Mouse (Mus musculus) liver (tissue): ENCODE data around the gene 1110002E22Rik.

Source experiments
- DNase-seq: peaks from one replicate; pipeline ENCODE4 v3.0.0-alpha.2; 2020; ENCODE audit warnings: mixed read lengths

1110002E22Rik gene

DNA sequence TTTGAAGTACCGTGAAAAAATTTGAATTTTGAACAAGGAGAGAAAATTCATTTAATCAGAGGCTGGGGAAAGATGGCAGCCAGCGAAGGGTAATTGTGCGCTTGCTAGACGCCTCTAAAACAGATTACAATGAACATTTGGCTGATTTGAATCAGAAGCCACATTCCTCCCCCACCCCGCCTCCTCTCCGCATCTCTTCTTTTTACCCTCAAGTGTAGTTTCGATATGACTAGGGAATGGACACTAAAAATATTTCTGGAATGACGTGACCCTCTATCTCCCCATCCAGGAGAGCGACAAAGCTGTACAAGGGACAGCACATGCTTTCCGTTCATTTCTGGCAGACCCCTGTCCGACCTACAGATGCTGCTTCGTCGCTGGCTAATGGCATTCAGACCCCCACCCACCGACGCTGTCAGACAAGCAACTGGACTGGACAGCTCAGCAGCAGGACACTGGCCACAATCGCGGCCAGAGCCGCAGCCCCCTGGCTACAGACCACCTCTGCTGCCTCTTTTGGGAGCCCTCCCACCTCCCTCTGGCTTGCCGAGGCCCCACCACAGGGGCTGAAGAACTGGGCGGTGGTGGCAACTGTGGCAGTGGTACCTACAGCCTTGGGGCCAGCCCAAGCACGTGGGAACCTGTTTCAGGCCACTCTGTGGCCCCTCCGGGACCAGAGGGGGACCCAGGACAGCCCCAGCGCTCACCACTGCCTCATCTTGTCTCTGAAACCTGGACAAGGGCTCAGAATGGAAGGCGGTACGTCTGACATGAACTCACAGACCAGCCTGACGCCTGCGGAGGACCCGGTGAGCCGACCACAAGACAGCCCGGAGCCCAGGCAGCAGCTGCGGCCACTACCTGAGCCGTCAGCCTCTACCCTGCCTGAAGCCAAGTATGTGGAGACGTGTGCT, at the start of gene 1110002E22Rik:
Gene 1110002E22Rik (plus strand): TSS at position 321 of the 914 bp plus-strand sequence.
- DNase-seq = no peak

DNA sequence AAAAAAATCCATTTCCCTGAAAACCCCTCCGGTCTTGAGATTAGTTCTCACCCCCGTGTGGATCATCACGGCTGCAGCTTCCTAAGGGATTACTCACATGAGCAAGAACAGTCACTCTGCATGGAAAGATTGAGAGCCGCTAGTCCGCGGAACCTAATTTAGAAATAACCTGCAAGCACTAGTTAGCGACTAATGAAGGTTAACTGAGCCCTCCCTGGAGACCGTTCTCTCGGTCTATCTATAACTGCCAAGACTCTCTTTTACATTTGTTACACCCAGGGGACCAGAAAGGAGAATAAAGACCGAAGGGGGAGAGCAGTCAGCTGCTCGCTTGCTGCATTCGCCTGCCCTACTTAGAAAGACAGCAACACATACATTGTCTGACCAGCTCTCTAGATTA, 48.0 kb upstream of the 1110002E22Rik start:
- DNase-seq = no peak

DNA sequence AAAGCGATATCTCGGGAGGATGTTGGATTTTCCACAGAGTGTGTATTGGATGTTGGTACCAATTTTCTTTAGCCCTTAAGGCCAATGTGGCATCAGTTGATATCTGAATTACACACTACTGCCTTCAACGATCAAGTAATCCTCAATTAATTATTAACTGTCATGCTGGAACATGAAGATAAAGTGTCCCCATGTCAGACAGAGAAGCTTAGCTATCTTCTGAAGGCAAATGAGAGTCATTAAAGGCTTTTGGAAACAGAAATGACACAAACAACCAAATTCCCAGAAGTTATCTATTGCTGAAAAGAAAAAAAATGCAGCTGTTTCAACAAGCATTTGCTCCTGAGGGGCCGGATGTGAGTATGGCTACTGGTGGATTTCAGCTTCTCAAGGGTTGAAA, 42.8 kb upstream of the 1110002E22Rik start:
- no peak for DNase-seq

DNA sequence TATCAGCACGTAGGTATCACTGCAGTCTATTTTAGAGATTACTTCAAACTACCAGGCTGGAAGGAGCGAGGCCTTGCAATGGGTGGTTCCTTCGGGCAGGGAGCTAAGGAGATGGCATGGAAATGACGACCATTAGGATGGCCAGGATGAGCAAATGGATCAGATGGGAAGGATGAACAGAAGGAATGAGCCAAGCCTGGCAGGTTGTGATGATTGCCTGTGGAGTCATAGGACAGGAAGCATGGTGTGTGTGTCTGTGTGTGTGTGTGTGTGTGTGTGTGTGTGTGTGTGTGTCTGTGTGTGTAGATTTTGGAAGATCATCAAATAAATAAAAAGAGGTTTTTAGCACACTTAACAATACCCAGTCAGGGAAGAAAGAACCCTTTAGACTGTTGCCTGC, 42.2 kb upstream of the 1110002E22Rik start:
- DNase-seq = no peak

DNA sequence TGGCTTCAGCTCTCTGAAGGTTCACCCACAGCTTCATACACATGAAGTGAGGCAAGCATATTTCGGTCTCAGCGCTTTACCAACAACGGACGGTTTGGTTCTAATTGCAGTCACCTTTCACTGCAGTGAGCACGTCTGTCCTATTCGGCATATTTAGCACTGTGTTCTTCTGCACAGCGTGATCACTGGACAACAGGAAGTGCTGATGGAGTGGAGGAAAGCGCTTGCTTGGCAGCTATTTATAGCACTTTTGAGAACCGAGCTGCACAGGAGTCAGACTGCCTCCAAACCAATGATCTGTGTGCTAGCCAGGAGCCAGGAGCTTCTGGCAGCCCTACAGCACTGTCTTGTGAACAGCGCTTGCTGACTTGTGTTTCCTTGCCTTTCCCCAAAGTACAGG, 38.6 kb upstream of the 1110002E22Rik start:
- DNase-seq = no peak

DNA sequence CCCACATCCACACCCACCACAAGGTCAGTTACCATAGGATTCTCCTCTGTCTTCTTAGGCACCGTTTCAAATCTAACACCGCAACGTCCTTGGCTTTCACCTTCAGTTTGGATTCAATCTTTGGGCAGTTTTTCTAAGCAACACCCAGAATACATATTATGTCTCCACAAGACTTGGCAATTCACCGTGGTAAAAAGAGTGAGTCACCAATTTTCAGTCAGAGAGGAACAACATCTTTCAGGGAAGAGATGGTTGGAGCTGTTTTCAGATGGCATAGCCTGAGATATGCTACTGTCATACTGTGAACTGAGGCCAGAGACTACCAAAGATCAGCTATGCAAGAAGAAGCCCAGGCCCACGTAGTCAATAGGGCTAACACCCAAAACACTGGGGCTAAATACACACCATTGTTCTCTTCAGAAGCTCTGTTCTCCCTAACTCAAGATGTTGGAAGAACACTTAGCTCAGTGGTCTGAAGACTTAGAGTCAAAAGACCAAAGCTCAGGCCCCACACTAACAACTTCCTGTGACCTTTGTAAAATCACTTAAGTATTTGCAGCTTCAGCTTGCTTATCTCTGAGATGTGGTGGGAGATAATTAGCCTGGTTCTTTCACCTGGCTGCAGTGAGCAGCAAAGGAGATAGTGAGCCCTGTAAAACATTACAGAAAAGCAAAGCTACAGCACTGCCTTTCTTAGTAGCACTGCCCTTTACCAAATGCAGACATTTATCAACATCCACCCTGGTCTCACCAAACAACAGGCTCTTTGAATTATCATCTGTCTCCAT, 37.1 kb upstream of the 1110002E22Rik start:
- no peak for DNase-seq

DNA sequence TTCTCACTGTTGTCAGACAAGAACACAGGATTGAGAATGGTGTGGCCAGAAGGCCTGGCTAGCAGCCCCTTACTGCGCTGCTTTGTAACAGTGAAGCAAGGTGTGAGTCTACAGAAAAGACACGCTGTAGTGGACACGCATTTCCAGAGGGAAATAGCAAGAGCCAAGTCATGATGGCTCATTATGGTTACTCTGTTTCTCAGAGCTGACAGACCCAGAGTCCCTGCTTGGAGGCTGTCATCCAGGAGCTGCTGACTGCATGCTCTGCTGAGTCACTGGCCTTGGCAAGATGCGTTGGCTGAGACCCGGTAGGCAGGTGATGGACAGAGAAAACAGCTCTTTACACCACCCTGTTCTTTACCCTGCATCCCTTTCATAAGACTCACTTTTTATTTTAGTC, 35.5 kb upstream of the 1110002E22Rik start:
- no peak for DNase-seq

DNA sequence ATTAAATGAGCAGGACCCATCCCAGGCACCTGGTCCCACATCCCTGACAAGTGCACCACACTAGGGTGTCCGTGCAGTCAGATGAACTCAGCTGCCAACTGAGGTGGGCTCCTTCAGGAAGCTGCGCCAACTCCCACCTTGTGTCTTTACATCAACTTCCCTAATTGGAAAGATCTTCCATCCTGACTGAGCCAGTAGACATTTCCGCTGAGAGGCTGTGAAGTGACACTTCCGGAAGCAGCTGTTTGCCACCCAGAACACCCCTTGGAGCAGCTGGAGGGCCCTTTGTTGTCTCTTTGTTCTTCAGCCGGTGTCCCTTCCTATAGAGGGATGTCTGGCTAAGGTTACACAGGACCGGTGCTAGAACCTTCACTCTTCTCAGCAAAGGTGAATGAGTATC, 34.3 kb upstream of the 1110002E22Rik start:
- no peak for DNase-seq

DNA sequence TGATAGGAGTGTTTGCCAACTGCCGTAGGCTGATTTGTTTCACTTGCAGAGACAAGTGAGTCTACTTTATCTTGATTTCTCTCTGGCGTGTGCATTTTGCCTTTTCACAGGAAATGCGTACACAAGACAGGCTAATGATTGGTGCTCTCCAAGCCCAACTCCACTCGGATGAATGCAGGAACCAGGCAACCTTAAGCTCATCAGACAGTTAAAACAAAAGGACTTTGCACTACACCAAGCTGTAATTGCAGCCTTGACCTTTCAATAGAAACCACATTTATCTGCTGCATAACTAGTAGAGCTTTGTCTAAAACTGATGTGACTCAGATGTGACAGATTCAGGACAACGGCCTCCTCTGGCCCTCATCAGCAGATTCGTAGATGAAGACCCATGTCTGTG, 30.9 kb upstream of the 1110002E22Rik start:
- DNase-seq = no peak

DNA sequence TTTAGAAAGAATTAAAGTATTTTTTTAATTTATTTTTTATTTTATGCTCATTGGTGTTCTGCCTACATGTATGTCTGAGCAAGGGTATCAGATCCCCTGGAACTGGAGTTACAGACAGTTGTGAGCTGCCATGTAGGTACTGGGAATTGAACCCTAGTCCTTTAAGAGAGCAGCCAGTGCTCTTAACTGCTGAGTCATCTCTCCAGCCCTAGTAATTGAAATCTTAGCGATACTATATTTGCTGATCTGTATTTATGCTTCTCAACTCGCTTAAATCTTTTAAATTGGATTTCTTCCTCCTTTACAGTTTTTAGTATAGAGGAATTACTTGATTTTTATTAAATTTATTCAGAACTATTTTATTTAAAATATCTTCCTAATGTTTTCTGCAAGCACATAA, 23.9 kb upstream of the 1110002E22Rik start:
- DNase-seq = no peak

DNA sequence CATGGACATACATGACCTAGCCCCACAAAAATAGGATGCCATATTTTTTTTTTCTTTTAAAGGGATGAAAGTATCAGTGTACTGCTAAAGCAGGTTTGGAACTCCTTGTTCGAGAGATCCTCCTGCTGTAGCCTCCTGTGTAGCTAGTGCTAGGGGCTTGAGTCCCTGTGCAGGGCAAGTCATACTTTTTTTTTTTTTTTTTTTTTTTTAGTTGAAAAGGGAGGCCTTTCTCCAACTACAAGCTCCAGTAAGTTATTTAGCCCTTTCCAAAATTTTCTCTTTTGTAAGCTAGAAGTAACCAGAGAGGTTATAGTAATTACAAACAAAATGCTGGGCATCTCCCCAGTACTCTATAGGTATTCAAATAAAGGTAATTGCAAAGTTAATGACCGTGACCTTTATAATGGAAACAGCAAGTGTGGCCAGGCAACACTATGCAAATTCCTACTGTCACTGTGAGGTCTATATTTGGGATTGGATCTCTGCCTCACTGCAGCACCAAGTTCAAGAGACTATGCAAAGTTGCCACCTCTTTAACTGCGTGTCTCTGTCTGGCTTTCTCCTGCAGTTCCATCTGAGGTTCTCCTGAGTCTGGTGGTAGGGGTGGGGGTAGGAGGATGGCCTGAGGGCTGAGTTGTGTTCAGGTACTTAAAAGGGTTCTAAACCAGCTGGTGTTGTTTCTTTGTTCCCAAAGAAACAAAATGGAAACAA, 23.1 kb upstream of the 1110002E22Rik start:
- DNase-seq = no peak

DNA sequence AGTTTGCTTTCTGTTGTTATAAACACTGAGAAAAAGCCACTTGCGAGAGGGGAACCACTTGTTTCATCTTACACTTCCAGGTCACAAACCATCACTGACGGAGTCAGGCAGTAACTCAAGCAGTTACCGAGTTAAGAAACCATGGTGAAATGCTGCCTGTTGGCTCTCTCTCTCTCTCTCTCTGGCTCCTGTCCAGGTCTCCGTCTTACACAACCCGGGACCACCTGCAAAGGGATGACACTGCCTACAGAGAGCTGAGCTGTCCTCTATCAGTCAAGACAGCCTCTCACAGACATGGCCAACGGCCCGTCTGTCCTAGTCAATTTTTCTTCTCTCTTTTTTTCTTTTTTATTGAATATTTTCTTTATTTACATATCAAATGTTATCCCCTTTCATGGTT, 21.5 kb upstream of the 1110002E22Rik start:
- no peak for DNase-seq

DNA sequence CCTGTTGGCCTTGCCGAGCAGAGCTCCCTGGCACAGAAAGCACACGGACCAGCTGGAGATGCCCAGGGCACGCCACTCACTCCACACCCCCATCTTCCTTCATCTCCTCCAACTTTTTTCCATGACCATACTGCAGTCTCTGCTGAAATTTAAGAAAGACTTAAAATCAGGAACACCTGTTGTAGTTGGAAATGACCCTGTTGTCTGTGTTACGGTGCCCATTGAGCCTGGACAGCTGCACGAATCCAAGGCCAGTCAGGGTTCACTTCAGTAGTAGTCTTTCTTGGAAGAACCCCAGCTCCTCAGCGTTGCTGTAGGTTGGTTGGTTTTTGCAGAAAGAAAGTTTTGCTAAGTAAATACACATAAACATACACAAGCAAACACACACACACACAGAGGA, 15.3 kb upstream of the 1110002E22Rik start:
- no peak for DNase-seq

DNA sequence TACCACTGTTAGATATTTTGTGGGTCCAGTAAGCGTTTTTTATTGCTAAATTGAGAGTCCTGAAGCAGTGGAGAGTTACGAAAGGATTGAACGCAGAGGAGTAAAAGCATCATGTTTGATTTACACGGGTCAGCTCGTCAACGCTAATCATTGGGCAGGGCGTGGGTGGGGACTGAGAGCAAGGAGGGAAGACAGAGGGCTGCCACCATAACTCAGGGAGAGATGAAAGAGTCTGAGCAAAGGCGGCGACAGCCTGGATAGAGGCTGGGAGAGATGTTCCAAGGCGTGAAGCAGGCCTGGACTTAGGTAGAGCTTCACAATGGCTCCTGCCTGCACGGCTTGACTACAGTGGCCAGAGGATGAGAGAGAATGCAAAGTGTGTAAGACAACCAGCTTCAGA, 14.1 kb upstream of the 1110002E22Rik start:
- DNase-seq = no peak

DNA sequence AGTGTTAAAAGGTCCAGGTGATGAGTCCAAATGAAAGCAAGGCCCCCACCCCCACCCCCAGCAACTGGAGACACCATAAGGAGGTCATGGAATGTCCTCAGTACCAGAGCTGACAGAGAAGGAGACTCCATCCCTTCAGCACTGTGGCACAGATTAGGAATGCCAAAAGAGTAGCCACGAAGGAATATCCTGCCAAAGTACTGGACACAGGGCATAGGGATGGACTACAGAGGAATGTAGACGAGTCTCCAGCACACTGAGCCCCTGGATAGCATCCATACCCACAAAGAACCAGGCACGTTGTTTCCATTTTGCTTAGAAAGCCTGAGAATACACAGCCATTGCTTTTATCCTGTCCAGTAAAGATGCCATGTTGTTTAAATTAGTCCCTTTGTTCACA, 13.4 kb upstream of the 1110002E22Rik start:
- DNase-seq = no peak

DNA sequence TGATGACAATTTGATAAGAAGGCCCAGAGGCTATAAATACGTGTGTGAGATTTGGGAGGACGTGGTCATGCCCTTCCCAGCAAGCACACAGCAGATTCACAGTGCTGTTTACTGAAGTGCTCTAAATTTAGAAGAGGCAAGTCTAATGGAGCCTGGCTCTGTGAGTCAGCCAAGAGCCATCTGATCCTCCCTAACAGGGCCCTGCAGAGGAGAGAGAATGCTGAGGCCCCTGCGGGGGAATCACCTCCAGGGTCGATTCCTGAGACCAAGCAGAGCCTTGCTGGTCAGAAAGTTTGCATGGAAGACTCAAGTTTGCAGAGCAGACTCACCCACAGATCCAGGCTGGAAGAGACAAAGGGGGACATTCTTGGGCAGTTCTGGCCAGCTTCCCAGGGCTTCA, 10.9 kb upstream of the 1110002E22Rik start:
- peak; percentile 31 for DNase-seq

DNA sequence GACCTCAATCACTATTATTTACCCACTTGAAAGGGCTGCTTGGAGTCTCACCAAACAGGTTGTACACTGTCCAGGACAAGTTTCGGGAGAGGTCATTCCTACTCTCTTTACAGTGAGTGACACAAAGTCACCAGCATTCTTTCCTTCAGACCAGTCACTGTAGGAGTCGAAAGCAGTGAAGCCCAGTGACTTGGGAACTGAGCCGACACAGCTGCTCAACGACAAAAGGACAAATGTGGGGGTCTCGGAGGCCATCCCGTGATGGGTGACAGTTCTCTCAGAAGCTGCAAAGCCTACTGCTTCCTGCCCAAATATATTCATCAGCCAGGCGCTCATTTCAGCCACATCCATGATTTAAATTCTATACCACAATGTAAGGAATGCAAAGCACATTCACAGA, 7.9 kb upstream of the 1110002E22Rik start:
- DNase-seq = no peak

DNA sequence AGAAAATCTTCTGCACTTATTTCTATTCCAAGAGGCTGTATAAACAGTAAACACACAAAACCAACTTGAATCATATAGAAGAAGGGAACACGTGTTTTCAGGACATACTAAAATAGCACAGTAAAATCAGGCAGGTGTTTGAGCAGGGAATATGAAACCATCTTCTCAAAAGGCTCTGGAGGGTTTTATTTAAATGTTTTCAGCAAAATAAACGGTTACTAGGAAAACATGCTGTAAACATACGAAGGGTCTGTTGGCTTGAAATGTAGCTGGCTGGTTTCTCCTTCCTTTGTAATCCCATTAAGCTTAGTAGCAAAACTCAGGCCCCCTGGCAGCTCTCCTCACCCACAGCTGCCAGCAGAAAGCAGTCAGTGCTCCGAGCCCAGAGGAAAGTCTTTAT, 6.6 kb upstream of the 1110002E22Rik start:
- DNase-seq = no peak

DNA sequence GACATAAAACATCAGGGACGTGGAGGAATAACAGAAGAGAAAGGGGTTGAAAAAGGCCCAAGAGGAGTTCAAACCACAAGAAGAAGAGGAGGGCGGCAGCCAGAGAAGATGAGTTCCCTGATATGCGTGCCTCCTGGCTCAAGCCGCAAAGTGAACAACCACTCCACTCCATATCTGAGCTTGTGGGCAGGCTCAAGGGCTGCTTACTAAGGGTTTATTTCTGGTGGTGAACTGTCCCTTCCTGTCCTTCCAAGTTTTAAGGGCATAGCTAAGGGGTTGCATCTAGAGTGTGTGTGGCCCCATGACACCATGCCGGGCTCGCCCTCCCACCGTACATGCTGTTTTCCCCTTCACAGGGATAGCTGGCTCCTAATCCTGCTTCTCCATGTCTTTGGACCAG, 4.4 kb upstream of the 1110002E22Rik start:
- no peak for DNase-seq

DNA sequence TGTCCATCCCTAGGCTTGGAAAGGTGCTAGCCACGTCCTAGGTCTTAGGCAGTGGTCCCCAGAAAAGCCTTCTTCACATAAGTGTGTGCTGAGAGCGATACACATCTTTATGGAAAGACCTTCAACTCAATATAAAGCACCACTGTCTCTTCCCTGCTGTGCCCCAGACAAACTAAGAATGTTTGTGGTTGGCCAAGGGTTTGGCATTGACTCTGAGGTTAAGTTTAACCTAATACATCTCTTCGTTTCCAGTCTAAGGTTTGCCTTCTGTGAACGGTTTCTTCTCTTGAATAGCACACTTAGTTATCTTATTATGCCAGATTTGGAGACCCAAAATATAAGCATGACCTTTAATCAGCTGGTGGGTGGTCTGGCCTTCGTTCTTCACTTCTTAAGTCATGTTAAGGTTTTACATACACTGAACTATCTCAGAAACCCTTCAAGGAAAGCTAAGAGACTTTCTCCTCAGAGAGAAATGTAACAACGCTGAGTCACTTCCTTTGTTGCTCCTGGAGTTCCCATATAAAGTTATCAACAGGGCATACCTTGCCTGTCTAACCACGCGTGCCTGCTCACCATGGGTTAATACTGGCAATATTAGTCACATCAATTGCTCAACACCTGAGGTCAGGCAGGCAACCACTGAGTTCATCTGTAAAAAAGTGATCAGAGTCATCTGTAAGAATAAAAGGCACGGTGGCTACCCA, 3.5 kb upstream of the 1110002E22Rik start:
- no peak for DNase-seq

DNA sequence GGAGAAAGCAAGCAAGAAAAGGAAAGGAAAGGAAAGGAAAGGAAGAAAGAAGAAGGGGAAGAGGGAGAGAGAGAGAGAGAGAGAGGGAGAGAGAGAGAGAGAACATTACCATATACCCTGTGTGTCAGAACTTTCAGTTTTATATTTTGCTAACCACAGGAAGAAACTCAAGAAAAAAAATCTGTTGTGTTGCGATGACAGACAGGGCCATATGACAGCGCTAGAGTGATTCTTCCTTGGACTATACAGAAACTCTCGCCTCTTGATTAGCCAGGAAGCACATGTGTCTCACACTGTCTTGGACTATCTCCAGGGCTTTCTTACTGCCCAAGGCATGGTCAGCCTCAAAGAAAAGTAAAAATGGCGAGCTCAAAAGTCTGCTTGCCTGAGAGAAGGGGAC, 2.2 kb upstream of the 1110002E22Rik start:
- DNase-seq = no peak

DNA sequence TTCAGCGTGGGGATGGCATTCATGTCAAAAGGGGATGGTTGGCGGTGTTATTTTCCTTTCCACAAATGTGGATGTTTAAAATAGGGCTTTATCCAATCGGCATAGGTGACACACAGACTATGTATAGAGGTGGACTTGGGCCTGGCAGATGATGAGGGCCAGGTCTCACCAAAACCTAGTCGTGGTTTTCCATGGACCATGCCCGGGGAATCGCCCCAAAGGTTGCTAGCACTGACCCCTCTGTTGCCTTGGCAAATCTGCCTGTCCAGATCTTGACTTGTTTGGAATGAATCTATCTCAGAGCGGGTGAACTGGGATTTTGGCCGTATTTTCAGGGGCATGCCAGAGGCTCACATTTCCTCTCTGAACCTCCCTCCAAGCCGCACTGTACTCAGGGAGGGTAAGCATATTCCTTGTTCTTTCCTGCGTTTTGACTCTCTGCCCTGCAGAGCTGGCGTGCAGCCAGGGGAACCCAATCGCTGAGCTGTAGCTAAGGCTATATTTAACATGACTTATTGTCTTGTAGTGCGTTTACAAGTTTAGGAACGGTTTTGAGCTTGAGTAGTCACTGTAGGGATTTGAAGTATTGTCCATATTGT, 1.0 kb upstream of the 1110002E22Rik start:
- DNase-seq = peak; percentile 54
